Mouse (Mus musculus): ENCODE measurements around the gene Apex1.
"Not testable (repeated sequence)": the region's sequence is repeated elsewhere in the genome, so short reads cannot be mapped to it uniquely, and the experiment has no call there.

Apex1 gene

DNA sequence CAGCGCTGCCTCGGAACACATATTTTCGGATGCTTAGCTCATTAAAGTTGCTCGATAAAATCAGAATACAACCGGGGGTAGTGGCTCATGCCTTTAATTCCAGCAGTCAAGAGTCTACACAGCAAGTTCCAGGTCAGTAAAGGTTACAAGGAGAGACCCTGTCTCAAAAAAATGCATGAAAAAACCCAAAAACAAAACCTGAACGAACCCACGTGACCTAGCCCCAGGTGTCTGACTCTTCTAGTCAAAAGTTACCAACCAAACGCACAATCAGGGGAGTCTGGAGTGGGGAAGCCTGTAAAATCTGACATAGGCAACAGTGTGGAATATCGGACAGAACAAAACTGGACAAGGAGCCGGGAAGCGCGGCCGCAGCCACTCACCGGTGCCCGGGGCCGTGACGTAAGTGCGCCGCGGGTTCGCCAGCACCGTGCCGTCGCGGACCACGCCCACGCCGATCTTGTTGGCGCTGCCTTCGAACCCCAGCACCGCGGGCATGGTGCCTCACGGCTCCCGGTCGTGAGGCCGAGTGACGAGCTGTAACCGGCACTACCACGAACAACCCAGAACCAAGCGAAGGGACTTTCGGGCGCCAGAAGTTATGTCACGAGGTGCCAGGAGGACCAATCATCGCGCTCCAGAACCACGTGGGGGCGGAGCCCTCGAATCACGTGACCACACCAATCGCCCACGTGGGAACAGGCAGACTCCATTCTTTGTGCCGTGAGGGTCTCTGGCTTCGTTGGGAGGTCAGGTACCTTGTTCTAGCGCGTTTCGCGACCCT, at the start of gene Apex1, which contains the start of gene Osgep:
Gene Apex1 (plus strand): TSS at position 688 of the 784 bp plus-strand sequence.
Gene Osgep (minus strand): TSS at position 613 of the 784 bp plus-strand sequence.
- in situ Hi-C loops (cut with MboI; ENCODE audit: unreplicated experiment in 2 of 2) = loop anchor here (5.0 to 10.0 kb wide), 4 partner anchors 47 to 140 kb away; partner anchors contain the start of genes Ccnb1ip1 (in 1 of the 2) and Parp2 (in 1 of the 2)

DNA sequence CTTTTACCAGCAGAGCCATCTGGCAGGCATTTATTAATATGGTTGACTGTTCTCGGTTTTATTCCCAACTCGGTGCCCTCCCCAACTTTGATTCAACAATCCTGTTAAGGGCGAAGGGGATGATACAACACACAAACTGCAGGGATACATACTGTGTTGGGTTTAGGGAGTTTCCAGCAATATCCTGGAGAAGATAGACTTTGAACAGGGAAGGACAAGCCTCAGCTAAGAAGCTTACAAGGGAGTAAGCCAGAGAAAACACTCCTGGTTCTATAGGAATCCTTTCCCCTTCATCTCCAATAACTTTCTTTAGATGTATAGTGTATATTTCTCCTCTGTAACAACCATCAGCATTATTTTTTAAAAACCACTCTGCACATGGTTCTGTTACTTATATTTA, 49.6 kb upstream of the Apex1 start:
- in situ Hi-C loops (cut with MboI; ENCODE audit: unreplicated experiment in 2 of 2) = loop anchor here in 1 of 2 experiments (5.0 kb wide), 1 partner anchor 47 kb away; the partner anchor contains the start of genes Apex1 and Osgep

DNA sequence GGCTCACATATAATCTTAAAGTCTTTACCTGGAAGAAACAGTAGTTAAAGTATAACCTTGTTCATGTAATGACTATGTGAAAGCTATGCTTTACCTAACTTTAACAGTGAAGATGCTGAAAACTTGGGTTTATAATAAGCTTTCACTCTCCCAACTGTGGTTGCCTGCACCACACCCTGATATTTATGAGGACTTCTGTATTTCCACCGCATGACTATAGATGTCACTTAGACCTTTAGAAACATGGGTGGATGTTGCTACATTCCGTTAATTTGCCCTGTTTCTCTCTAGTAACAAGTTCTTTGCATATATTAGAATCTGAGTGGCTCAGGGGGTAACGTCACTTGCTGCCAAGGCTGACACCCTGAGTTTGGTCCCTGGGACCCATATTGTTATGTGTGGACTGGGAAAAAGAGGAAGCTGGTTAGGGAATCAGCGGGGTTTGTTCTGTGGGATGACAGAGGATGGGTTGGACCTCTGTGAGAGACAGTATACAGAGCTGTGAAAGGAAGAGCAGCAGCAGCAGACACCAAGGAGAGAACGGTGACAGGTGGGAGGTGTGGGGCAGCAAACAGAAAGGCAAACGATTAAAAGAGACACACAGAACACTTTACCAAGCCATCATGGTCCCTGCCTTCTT, 49.1 kb upstream of the Apex1 start:
- in situ Hi-C loops (cut with MboI; ENCODE audit: unreplicated experiment in 2 of 2) = loop anchor here in 1 of 2 experiments (5.0 kb wide), 1 partner anchor 47 kb away; the partner anchor contains the start of genes Apex1 and Osgep

DNA sequence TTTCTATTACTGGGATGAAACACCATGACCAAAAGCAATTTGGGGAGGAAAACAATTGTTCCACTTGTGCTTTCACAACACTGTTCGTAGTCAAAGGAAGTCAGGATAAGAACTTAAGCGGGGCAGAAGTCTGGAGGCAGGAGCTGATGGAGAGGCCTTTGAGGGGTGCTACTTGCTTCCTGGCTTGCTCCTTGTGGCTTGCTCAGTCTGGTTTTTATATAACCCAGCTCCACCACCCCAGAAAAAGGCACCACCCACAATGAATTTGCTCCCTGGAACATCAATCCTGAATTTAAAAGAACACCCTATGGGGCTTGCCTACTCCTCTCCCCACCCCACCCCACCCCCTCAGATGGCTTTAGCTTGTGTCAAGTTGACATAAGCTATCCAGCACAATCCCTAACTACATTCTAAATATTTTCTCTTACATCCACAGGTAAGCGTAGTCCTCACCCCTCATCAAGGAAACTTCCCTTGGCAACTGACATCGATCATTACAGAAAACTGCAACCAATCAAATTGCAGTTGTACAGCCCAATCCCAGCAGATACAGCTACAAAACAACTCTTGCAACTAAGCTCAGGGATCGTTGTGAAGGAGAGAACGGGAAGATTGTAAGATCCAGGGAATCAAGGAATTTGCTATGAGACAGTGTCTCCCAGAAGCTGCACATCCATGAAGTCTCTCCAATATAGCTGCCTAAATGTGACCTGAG, 48.4 kb upstream of the Apex1 start:
- in situ Hi-C loops (cut with MboI; ENCODE audit: unreplicated experiment in 2 of 2) = loop anchor here in 1 of 2 experiments (5.0 kb wide), 1 partner anchor 46 kb away; the partner anchor contains the start of genes Apex1 and Osgep

DNA sequence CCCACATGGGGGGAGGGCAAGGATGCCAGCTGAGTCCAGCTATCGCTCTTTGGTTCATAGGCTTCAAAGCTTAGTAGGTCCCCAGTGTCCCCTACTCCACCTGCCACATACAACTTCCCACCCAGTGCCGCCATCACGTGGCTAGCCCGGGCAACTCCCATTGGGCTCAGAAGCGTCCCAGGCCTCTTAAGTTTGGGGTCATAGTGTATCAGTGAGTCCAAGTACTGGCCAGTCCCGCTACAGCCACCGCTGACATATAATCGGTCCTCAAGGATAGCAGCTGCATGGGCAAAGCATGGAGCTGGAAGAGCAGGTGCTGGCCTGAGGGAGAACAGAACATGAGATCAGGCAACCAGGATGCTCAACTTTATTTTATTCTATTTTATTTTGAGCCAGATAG, 33.1 kb upstream of the Apex1 start:
- in situ Hi-C loops (cut with MboI; ENCODE audit: unreplicated experiment in 2 of 2) = no loop called here

DNA sequence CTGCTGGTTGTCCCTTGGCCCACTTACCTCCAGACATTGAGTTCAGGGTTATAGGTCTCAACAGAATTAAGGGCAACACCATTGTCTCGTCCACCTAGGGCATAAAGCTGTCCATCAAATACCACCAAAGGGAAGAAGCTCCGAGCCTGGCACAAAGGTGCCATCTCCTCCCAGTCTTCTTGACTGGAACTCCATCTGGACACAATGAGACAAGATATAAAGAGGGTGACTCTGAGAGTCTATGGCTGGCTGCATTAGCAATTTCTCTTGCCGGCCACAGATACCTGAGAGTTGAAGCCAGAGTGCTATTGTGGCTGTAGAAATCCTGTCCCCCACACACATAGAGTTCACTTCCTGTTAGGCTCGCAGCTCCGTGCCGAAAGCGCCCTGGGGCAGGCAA, 32.7 kb upstream of the Apex1 start:
- in situ Hi-C loops (cut with MboI; ENCODE audit: unreplicated experiment in 2 of 2) = no loop called here

DNA sequence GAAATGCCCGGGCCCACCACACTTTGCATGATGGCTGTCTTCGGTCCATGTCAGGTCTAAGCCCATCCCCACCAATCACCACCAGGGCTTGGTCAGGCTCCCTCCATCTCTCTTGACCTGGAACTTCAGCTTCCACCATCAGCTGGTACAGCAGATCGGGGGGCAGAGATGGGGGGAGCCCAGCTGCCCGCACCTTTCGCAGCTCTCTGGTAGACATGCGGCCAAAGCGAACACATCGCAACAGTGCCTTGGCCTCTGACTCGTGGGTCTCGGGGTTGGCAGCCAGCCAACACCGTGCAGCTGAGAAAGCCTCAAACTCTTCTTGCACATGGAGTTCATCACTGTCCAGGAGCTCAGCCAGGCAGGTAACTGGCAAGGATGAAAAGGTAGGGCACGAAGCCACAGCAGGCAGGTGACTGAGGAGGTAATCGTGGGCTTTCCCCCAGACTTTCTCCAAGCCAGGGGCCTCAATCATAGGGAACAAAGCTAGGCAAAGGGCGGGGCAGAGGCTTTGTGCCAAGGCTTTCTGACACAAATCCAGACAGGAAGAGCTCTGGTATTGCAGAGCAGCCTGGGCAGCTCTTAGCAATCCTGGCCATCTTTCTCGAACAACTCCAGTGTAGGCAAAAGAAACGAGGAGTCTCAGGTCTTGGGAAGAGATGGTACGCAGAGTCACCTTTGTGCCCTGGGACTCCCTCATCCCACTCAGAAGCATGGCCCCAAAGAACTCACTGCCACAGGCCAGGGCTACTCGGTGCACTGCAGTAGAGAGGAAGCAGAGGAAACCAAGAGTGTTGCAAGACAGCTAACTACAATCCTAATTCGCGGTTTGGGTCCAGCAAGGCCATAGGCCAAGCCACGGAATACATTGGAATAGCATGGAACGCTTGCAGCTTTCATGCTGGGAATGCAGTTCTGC, 32.0 kb upstream of the Apex1 start:
- in situ Hi-C loops (cut with MboI; ENCODE audit: unreplicated experiment in 2 of 2) = no loop called here

DNA sequence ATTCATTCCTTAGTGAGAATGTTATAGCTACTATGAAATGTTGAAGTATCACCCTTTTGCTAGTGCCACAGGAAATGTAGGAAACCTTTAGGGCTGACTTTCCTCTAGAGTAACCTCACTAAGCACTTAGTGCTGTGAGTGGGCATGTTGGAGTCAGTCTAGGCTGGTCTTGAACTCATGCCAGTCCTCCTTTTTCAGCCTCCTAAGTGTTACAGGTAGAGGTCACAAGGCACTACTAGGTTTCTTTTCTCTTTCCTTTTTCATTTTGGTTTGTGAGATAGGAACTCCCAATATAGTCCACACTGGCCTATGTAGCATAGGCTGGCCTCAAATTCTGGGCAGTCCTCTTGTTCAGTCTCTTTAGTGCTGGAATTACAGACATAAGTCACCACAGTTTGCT, 29.4 kb upstream of the Apex1 start:
- in situ Hi-C loops (cut with MboI; ENCODE audit: unreplicated experiment in 2 of 2) = no loop called here

DNA sequence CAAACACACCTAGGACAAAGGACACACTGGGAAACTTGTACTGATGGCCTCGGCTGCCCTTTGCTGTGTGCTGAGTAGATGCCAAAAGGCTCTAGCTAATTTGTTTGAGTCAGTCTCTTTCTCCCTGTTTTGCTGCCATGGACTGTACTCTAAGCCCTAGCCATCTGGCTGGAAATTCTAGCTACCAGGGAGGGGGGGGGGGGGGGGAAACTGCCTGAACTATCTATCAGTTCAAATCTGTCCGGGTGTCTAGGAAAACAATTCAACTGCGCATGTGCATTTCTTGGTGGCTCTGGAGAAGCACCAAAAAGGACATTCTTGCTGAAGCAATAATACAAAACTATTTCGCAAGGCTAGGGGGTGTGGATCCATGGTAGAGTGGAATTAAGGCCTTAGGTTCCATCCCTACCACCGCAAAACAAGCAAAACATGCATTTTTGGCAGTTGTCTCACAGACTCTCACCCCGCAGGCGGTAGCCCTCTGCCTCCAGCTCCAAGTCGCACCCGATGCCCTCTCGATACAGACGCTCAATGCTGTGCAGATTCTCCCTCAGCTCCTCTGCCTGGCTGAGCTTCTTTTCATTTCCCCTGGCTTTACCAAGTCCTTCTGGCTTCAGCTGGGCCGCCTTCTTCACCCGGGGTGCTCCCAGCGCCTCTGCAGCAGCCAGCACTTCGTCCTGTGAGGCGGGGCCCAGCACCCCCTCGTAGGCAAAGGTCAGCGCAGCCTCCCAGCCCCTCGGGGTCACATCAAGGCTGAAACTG, 28.6 kb upstream of the Apex1 start:
- in situ Hi-C loops (cut with MboI; ENCODE audit: unreplicated experiment in 2 of 2) = no loop called here

DNA sequence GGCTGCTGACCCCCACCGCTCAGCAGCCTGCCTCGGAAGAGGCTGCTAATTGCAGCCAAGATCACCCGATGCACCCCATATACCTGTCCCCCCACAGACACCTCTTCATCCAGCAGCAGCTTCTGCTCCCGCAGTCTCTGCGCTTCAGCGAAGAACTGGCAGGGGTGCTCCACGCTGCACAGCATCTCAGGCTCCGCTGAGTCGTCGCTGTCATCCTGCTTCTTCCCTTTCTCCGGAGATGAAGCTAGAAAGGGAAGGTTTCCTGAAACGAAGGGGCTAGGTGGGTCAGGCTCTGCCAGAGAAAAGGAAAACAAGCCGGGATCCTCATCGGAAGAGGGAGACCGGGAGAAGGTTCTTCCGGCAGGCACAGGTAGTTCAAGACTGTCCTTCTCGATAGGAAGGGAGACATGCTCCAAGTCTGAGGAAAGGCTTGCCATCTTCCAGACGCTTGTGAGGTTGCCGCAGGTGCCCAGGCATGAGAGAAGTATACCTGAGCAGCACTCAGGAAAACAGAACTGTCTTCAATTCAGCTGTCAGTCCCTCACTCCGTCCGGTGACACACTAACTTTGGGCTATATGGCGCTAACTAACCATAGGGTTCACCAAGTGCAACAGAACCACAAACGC, 27.9 kb upstream of the Apex1 start:
- in situ Hi-C loops (cut with MboI; ENCODE audit: unreplicated experiment in 2 of 2) = no loop called here

DNA sequence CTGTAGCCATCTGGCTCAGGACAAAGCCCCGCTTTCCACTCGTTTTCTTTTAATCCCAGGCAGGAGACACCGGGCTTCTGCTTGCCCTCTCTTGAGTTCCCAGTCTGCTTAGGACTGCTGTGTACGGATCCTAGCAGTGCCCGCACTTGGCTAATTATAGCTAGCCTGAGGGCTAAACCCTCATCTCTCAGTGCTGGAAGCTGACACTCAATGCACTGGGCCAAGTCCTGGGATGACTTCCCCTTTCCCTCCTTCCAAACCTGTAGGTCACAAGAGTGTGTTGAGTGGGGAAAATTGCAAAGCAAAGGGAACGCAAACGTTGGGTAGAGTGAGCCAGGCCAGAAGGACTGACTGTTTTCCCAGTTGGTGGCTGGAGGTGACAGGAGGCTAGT, 27.4 kb upstream of the Apex1 start, which contains the start of gene Klhl33:
Gene Klhl33 (minus strand): TSS at position 134 of the 392 bp plus-strand sequence.
- in situ Hi-C loops (cut with MboI; ENCODE audit: unreplicated experiment in 2 of 2) = no loop called here

DNA sequence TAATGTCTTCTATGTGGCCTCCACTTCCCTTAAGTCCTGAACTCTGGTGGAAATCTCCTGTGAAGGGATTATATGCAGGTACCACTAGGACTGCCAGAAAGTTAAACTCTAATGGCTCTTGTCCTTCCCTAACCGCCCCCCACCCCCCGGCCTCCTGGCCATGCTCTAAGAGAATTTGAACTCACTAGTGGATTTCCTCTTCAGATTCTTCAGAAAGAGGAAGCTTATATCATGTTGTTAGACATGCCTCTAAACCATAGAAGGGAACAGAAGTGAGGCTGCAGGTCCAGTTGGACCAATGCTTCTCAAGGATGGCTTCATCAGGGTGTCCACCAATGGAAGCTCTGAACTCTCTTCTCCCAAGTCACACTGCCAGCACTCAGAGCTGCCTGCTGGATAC, 26.8 kb upstream of the Apex1 start:
- in situ Hi-C loops (cut with MboI; ENCODE audit: unreplicated experiment in 2 of 2) = not testable (repeated sequence)

DNA sequence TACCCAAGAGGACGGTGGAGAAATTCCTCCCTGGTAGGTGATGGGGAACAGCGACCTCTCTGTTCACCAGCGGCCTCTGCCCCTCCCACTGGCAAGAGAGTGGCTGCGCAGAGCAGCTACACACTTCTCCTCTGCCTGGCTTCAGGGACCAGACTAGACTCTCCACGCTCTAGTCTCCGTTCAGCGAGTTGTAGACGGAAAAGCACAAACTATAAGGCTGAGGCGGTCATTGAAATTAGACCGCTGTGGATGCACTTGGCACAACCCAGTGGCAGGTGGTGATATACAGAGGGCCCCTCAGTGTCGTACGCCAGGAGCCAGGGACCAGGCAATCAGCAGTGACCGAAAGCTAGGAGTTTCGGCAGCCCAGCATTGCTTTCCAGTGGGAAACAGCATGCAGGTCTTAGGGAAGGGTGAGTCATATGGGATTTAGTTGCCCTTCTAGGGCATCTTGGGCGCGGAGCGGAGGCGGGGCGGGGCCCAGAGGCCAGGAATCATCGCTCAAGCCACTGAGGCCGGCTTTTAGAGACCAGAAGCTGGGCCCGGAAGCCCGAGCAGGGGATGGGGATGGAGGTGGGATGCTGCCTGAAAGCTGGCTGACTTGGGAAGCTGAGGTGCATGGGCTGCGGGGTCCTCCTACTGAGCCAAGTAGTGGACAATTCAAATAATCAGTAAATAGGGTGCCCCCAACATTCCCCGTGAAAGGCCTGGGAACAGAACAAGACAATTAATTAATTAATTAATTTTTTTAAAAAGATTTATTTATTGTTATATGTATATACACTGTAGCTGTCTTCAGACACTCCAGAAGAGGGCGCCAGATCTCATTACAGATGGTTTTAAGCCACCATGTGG, 20.6 kb upstream of the Apex1 start:
- in situ Hi-C loops (cut with MboI; ENCODE audit: unreplicated experiment in 2 of 2) = no loop called here

DNA sequence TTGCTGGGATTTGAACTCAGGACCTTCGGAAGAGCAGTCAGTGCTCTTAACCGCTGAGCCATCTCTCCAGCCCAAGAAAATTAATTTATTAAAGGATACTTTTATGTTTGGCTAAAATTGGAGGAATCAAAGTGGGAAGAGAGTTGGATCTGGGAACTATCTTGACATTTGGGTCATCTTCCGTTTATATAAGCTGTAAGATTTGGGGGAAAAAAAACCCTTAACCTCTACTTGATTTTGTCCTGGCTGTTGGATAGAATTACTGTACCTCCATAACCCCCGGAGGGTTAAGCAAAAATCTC, 20.0 kb upstream of the Apex1 start:
- in situ Hi-C loops (cut with MboI; ENCODE audit: unreplicated experiment in 2 of 2) = no loop called here

DNA sequence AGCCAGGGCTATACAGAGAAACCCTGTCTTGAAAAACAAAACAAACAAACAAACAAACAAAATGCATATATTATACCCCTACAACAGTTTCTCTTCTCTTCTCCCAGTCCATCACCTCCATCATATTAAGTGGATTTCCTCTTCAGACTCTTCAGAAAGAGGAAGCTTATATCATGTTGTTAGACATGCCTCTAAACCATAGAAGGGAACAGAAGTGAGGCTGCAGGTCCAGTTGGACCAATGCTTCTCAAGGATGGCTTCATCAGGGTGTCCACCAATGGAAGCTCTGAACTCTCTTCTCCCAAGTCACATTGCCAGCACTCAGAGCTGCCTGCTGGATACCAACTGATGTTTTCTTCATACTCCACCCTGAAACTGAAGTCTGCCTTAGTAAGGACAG, 19.4 kb upstream of the Apex1 start:
- in situ Hi-C loops (cut with MboI; ENCODE audit: unreplicated experiment in 2 of 2) = not testable (repeated sequence)

DNA sequence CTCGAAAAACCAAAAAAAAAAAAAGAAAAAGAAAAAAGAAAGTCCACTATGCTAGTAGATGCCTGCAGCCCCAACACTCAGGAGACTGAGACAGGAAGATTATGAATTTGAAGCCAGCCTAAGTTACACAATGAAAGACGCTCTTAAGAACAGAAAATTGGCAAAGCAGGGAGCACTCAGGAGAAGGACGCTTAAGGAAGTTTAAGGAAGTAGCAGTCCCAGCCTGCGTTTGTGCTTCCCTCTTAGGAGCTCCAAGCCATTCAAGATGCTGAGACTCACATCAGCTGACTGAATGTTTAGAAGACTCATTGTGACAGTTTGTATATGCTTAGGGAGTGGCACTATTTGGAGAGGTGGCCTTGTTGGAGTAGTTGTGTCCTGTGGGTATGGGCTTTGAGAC, 16.6 kb upstream of the Apex1 start:
- in situ Hi-C loops (cut with MboI; ENCODE audit: unreplicated experiment in 2 of 2) = no loop called here

DNA sequence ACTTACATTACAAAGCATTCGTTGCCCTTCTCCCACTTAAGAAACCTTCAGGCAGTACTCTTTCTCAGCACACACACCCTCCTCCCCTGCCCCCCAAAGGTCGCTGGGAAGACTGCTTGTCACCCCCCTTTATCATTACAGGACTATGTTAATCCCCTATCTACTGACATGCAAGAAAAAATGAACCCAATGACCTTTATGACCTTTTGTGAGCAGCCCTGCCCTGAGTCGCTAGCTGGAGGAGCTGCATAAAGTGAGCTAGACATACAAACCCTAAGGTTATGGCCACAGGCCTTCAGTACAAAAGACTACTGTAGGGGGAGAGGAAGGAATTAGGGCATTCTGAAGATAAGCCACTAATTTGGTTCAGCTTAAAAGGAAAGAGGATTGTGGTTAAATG, 13.4 kb upstream of the Apex1 start:
- in situ Hi-C loops (cut with MboI; ENCODE audit: unreplicated experiment in 2 of 2) = no loop called here

DNA sequence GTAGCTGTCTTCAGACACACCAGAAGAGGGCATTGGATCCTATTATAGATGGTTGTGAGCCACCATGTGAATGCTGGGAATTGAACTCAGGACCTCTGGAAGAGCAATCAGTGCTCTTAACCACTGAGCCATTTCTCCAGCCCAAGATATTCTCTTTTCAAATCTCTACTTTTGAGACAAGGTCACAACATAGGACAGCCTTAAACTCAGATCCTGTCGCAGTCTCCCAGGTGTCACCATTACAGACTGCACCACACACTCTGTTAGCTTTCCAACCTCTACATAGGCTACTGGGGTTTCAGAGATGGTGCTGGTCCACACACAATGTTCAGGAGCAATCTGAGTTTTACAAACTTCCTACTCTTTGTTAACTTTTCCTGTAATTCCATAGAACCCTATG, 1.3 kb upstream of the Apex1 start:
- in situ Hi-C loops (cut with MboI; ENCODE audit: unreplicated experiment in 2 of 2) = loop anchor here (5.0 to 10.0 kb wide), 4 partner anchors 46 to 141 kb away; partner anchors contain the start of genes Ccnb1ip1 (in 1 of the 2) and Parp2 (in 1 of the 2)

Data from v-Abl transformed pro-B cells (cell line).